14 mouse cellular contexts compared by ENCODE assay signal in genomic region chr13:54603501-54603900, GRCm38 (mm10). TPM values are rescaled to one million over a fixed set of nuclear protein-coding genes. Genes with fewer than 3 reads are reported as not detected.
DNase-seq lines count a peak whose midpoint lies in the region; ATAC-seq and TF ChIP-seq lines count a peak whose summit lies in the region.
"Had no signal": no experiment of that assay in that cellular context is flagged by ENCODE, and none has a peak within 500 bp of the region (broad histone marks: within the 10 kb centered on the region; RNA-seq: fewer than 3 reads in every experiment).

No protein-coding gene starts in this region.

- no peak overlapping the region for H3K4me3 ChIP-seq in hindbrain, postnatal 0 days (ENCODE audit: low read length)
- no peak overlapping the region for H3K4me3 ChIP-seq in hindbrain, embryonic 16.5 days (ENCODE audit: low read length)
- peak overlapping the region; percentile 58 for H3K4me3 ChIP-seq in E14TG2a.4 (replicated peaks; ENCODE audit: low read length)
- no peak overlapping the region for H3K4me3 ChIP-seq in limb, embryonic 13.5 days
- H3K4me3 ChIP-seq in forebrain, embryonic 12.5 days (replicated peaks) = no peak overlapping the region
- H3K4me3 ChIP-seq: embryonic facial prominence, embryonic 13.5 days; midbrain, embryonic 12.5 days had no signal

- H3K36me3 ChIP-seq in hindbrain, postnatal 0 days (ENCODE audit: insufficient read depth, low read length) = peaks cover 21% of the 10 kb centered on the region; the same call in 1 of the 2 replicates
- peaks cover 10% of the 10 kb centered on the region for H3K36me3 ChIP-seq in hindbrain, embryonic 16.5 days (ENCODE audit: control insufficient read depth, insufficient read depth, low read length)
- peaks cover 51% of the 10 kb centered on the region for H3K36me3 ChIP-seq in E14TG2a.4 (ENCODE audit: insufficient read depth, low read length)
- peaks cover 15% of the 10 kb centered on the region for H3K36me3 ChIP-seq in limb, embryonic 13.5 days
- H3K36me3 ChIP-seq in forebrain, embryonic 12.5 days (replicated peaks) = 0 out of 2 replicates have a peak, but pooled peaks cover 5% of the 10 kb centered on the region

- no peak for TF ChIP-seq CTCF in hindbrain, postnatal 0 days (IDR thresholded peaks at IDR 0.05; ENCODE audit: low read depth)
- TF ChIP-seq CTCF in E14TG2a.4 (conservative IDR thresholded peaks at IDR 0.05; ENCODE audit: low read length) = no peak

- H3K27me3 ChIP-seq in hindbrain, postnatal 0 days (ENCODE audit: insufficient read depth, low read length) = no peaks in the 10 kb centered on the region
- no peaks in the 10 kb centered on the region for H3K27me3 ChIP-seq in hindbrain, embryonic 16.5 days (replicated peaks; ENCODE audit: control insufficient read depth, insufficient read depth, low read length)
- H3K27me3 ChIP-seq in E14TG2a.4 (ENCODE audit: insufficient read depth, low read length) = no peaks in the 10 kb centered on the region
- no peaks in the 10 kb centered on the region for H3K27me3 ChIP-seq in limb, embryonic 13.5 days
- peaks cover 58% of the 10 kb centered on the region for H3K27me3 ChIP-seq in forebrain, embryonic 12.5 days
- H3K27me3 ChIP-seq: embryonic facial prominence, embryonic 13.5 days had no signal

- H3K27ac ChIP-seq in hindbrain, postnatal 0 days = no peak overlapping the region
- no peak overlapping the region for H3K27ac ChIP-seq in hindbrain, embryonic 16.5 days (ENCODE audit: low read depth, low read length)
- peak overlapping the region; percentile 39; the same call in 1 of the 2 replicates for H3K27ac ChIP-seq in limb, embryonic 13.5 days
- no peak overlapping the region for H3K27ac ChIP-seq in forebrain, embryonic 12.5 days
- H3K27ac ChIP-seq: embryonic facial prominence, embryonic 13.5 days; midbrain, embryonic 12.5 days had no signal

- H3K9ac ChIP-seq in hindbrain, postnatal 0 days (replicated peaks; ENCODE audit: low read length) = no peak overlapping the region
- H3K9ac ChIP-seq in hindbrain, embryonic 16.5 days (ENCODE audit: low read depth, low read length) = no peak overlapping the region
- no peak overlapping the region for H3K9ac ChIP-seq in limb, embryonic 13.5 days
- no peak overlapping the region for H3K9ac ChIP-seq in forebrain, embryonic 12.5 days
- H3K9ac ChIP-seq: midbrain, embryonic 12.5 days had no signal

- H3K9me3 ChIP-seq in hindbrain, postnatal 0 days (ENCODE audit: low read length) = no peaks in the 10 kb centered on the region
- H3K9me3 ChIP-seq in hindbrain, embryonic 16.5 days (ENCODE audit: control insufficient read depth, low read length) = no peaks in the 10 kb centered on the region
- no peaks in the 10 kb centered on the region for H3K9me3 ChIP-seq in E14TG2a.4 (ENCODE audit: low read length)
- no peaks in the 10 kb centered on the region for H3K9me3 ChIP-seq in limb, embryonic 13.5 days
- H3K9me3 ChIP-seq in forebrain, embryonic 12.5 days = no peaks in the 10 kb centered on the region
- H3K9me3 ChIP-seq: embryonic facial prominence, embryonic 13.5 days; midbrain, embryonic 12.5 days had no signal

- H3K4me1 ChIP-seq in hindbrain, postnatal 0 days (ENCODE audit: insufficient read depth, low read length) = peaks cover 6% of the 10 kb centered on the region
- H3K4me1 ChIP-seq in hindbrain, embryonic 16.5 days (ENCODE audit: control insufficient read depth, insufficient read depth, low read depth, low read length) = peaks cover 6% of the 10 kb centered on the region
- H3K4me1 ChIP-seq in E14TG2a.4 (replicated peaks; ENCODE audit: low read depth, low read length) = peaks cover 92% of the 10 kb centered on the region
- peaks cover 28% of the 10 kb centered on the region for H3K4me1 ChIP-seq in limb, embryonic 13.5 days
- H3K4me1 ChIP-seq in forebrain, embryonic 12.5 days = peaks cover 12% of the 10 kb centered on the region; the same call in 1 of the 2 replicates

- no peak overlapping the region for H3K4me2 ChIP-seq in hindbrain, postnatal 0 days (ENCODE audit: low read depth, low read length)
- H3K4me2 ChIP-seq in hindbrain, embryonic 16.5 days (ENCODE audit: low read length) = no peak overlapping the region
- H3K4me2 ChIP-seq in limb, embryonic 13.5 days (replicated peaks) = no peak overlapping the region
- no peak overlapping the region for H3K4me2 ChIP-seq in forebrain, embryonic 12.5 days
- H3K4me2 ChIP-seq: embryonic facial prominence, embryonic 13.5 days; midbrain, embryonic 12.5 days had no signal

- peak; percentile 16 for DNase-seq in hindbrain, postnatal 0 days (ENCODE audit: low spot score)
- DNase-seq in R1 (ENCODE audit: low read depth, low spot score) = peak; percentile 83
- DNase-seq in heart, postnatal 4 days = no peak
- DNase-seq: kidney, adult 11 months; kidney, postnatal 25 days; left cerebral cortex, postnatal 4 days; lung, adult 18-20 months; lung, postnatal 36 days had no signal

- ATAC-seq in hindbrain, postnatal 0 days = no peak
- ATAC-seq in hindbrain, embryonic 16.5 days = no peak
- ATAC-seq in limb, embryonic 13.5 days (ENCODE audit: low FRiP score, low read depth) = no peak
- no peak for ATAC-seq in forebrain, embryonic 12.5 days (ENCODE audit: low FRiP score)

RNA-seq across cellular contexts. Expression of gene Cltb, which starts 7.6 kb away (rescaled TPM):
- 184 and 189 TPM in 2 replicates for total RNA-seq in hindbrain, postnatal 0 days (2014; rRNA removed)
- polyA plus RNA-seq in hindbrain, postnatal 0 days (2015; fragmentation: Nextera tagmentation; extraction: Ambion mirVana) = 312 and 318 TPM in 2 replicates
- 244 and 276 TPM in 2 replicates for polyA plus RNA-seq in hindbrain, embryonic 16.5 days (2015; fragmentation: Nextera tagmentation; extraction: Ambion mirVana)
- 30.3 and 31.2 TPM in 2 replicates for polyA plus RNA-seq in limb, embryonic 13.5 days (2015; fragmentation: Nextera tagmentation; extraction: Ambion mirVana)
- total RNA-seq in heart, postnatal 4 days (2021) = 10 to 100 TPM; 90.0 to 96.8 TPM
- polyA plus RNA-seq in forebrain, embryonic 12.5 days (2016; fragmentation: Nextera tagmentation; extraction: Ambion mirVana) = 32.7 and 34.6 TPM in 2 replicates

RNA-seq across cellular contexts. Expression of gene Higd2a, which starts 13.5 kb away (rescaled TPM):
- 177 and 187 TPM in 2 replicates for total RNA-seq in hindbrain, postnatal 0 days (2014; rRNA removed)
- 355 and 362 TPM in 2 replicates for polyA plus RNA-seq in hindbrain, postnatal 0 days (2015; fragmentation: Nextera tagmentation; extraction: Ambion mirVana)
- 253 and 288 TPM in 2 replicates for polyA plus RNA-seq in hindbrain, embryonic 16.5 days (2015; fragmentation: Nextera tagmentation; extraction: Ambion mirVana)
- 165 and 168 TPM in 2 replicates for polyA plus RNA-seq in limb, embryonic 13.5 days (2015; fragmentation: Nextera tagmentation; extraction: Ambion mirVana)
- 100 to 1,000 TPM; 224 to 238 TPM for total RNA-seq in heart, postnatal 4 days (2021)
- 166 and 167 TPM in 2 replicates for polyA plus RNA-seq in forebrain, embryonic 12.5 days (2016; fragmentation: Nextera tagmentation; extraction: Ambion mirVana)

RNA-seq across cellular contexts. Expression of gene Nop16, which starts 13.6 kb away (rescaled TPM):
- total RNA-seq in hindbrain, postnatal 0 days (2014; rRNA removed) = 19.7 and 24.5 TPM in 2 replicates
- 49.9 and 53.0 TPM in 2 replicates for polyA plus RNA-seq in hindbrain, postnatal 0 days (2015; fragmentation: Nextera tagmentation; extraction: Ambion mirVana)
- polyA plus RNA-seq in hindbrain, embryonic 16.5 days (2015; fragmentation: Nextera tagmentation; extraction: Ambion mirVana) = 64.7 and 69.1 TPM in 2 replicates
- 91.5 and 91.9 TPM in 2 replicates for polyA plus RNA-seq in limb, embryonic 13.5 days (2015; fragmentation: Nextera tagmentation; extraction: Ambion mirVana)
- total RNA-seq in heart, postnatal 4 days (2021) = 10 to 100 TPM; 21.8 to 21.9 TPM
- 60.4 and 62.0 TPM in 2 replicates for polyA plus RNA-seq in forebrain, embryonic 12.5 days (2016; fragmentation: Nextera tagmentation; extraction: Ambion mirVana)

RNA-seq across cellular contexts. Expression of gene Faf2, which starts 18.1 kb away (rescaled TPM):
- 39.5 and 41.9 TPM in 2 replicates for total RNA-seq in hindbrain, postnatal 0 days (2014; rRNA removed)
- polyA plus RNA-seq in hindbrain, postnatal 0 days (2015; fragmentation: Nextera tagmentation; extraction: Ambion mirVana) = 64.0 and 65.0 TPM in 2 replicates
- 61.9 and 64.7 TPM in 2 replicates for polyA plus RNA-seq in hindbrain, embryonic 16.5 days (2015; fragmentation: Nextera tagmentation; extraction: Ambion mirVana)
- polyA plus RNA-seq in limb, embryonic 13.5 days (2015; fragmentation: Nextera tagmentation; extraction: Ambion mirVana) = 85.8 and 90.0 TPM in 2 replicates
- total RNA-seq in heart, postnatal 4 days (2021) = 10 to 100 TPM; 41.7 to 42.8 TPM
- polyA plus RNA-seq in forebrain, embryonic 12.5 days (2016; fragmentation: Nextera tagmentation; extraction: Ambion mirVana) = 74.1 and 76.7 TPM in 2 replicates

RNA-seq across cellular contexts. Expression of gene Arl10, which starts 28.7 kb away (rescaled TPM):
- 159 and 240 TPM in 2 replicates for total RNA-seq in hindbrain, postnatal 0 days (2014; rRNA removed)
- 66.3 and 69.7 TPM in 2 replicates for polyA plus RNA-seq in hindbrain, postnatal 0 days (2015; fragmentation: Nextera tagmentation; extraction: Ambion mirVana)
- polyA plus RNA-seq in hindbrain, embryonic 16.5 days (2015; fragmentation: Nextera tagmentation; extraction: Ambion mirVana) = 96.9 and 100 TPM in 2 replicates
- 33.6 and 39.5 TPM in 2 replicates for polyA plus RNA-seq in limb, embryonic 13.5 days (2015; fragmentation: Nextera tagmentation; extraction: Ambion mirVana)
- total RNA-seq in heart, postnatal 4 days (2021) = 10 to 100 TPM; 13.3 to 13.7 TPM
- 44.4 and 50.3 TPM in 2 replicates for polyA plus RNA-seq in forebrain, embryonic 12.5 days (2016; fragmentation: Nextera tagmentation; extraction: Ambion mirVana)
